8 mouse cellular contexts compared by ENCODE assay signal in the genomic region with DNA sequence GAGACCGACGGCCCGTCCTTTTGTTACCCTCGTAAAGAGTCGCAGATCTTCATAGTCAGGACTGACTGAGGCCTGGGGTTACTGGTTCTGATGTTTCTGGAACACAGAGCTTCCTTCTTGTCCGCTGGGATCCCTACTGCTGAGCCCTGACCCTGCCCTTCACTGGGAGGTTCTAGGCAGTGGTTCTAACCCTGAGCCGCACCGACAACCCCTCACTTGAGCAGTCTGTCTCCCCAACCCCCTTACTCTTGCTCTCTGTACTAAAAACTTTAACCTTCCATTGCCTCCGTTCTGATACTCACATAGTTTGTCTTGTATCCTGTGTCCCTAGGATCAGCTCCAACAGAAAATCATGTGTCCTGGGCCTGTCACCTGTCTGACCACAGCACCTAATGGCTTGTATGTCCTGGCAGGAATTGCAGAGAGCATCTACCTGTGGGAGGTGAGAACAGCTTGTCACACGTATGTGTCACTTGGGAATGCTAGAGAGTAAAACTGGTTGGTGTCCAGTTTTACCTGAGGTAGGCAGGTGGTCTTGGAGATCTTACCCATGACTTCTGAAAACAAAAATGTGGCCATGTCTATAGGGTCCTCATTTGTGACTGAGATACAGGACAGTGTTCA. TPM values are rescaled to one million over a fixed set of nuclear protein-coding genes. Genes with fewer than 3 reads are reported as not detected.
DNase-seq lines count a peak whose midpoint lies in the region; ATAC-seq lines count a peak whose summit lies in the region.

No protein-coding gene starts in this region.

- H3K27me3 ChIP-seq in kidney, embryonic 14.5 days (ENCODE audit: control insufficient read depth, insufficient read depth, low read length), result no peaks in the 10 kb centered on the region; the same call in 1 of the 2 replicates
- H3K27me3 ChIP-seq in hindbrain, embryonic 13.5 days, result 0 out of 2 replicates have a peak, but pooled peaks cover 7% of the 10 kb centered on the region
- H3K27me3 ChIP-seq in midbrain, embryonic 14.5 days (ENCODE audit: control insufficient read depth, insufficient read depth, low read length), result no peaks in the 10 kb centered on the region; the same call in 1 of the 2 replicates

- 14% methylated on average over 10 of the region's 10 CpGs for WGBS in kidney, embryonic 14.5 days
- 18% methylated on average over 10 of the region's 10 CpGs for WGBS in hindbrain, embryonic 13.5 days
- 18% methylated on average over 10 of the region's 10 CpGs for WGBS in midbrain, embryonic 14.5 days

- no peak overlapping the region for H3K27ac ChIP-seq in kidney, embryonic 14.5 days (ENCODE audit: low read depth, low read length)
- H3K27ac ChIP-seq in brown adipose tissue, adult 24 weeks (replicated peaks; ENCODE audit: low read depth, low read length), result no peak overlapping the region
- peak overlapping the region; percentile 81; the same call in 1 of the 2 replicates for H3K27ac ChIP-seq in hindbrain, embryonic 13.5 days
- no peak overlapping the region; the same call in 1 of the 2 replicates for H3K27ac ChIP-seq in midbrain, embryonic 14.5 days (replicated peaks; ENCODE audit: low read depth, low read length)

- H3K4me3 ChIP-seq in kidney, embryonic 14.5 days (ENCODE audit: low read length), result peak overlapping the region; percentile 73
- H3K4me3 ChIP-seq in brown adipose tissue, adult 24 weeks (ENCODE audit: insufficient read depth, low read depth, low read length), result peak overlapping the region; percentile 76
- peak overlapping the region; percentile 95 for H3K4me3 ChIP-seq in hindbrain, embryonic 13.5 days
- H3K4me3 ChIP-seq in midbrain, embryonic 14.5 days (replicated peaks; ENCODE audit: low read depth, low read length), result peak overlapping the region; percentile 90

- H3K36me3 ChIP-seq in kidney, embryonic 14.5 days (ENCODE audit: control insufficient read depth, insufficient read depth, low read length), result peaks cover 37% of the 10 kb centered on the region
- H3K36me3 ChIP-seq in hindbrain, embryonic 13.5 days, result peaks cover 41% of the 10 kb centered on the region
- H3K36me3 ChIP-seq in midbrain, embryonic 14.5 days (ENCODE audit: control insufficient read depth, insufficient read depth, low read length), result peaks cover 36% of the 10 kb centered on the region

- peak overlapping the region; percentile 90 for H3K9ac ChIP-seq in kidney, embryonic 14.5 days (ENCODE audit: low read depth, low read length)
- peak overlapping the region; percentile 91 for H3K9ac ChIP-seq in hindbrain, embryonic 13.5 days
- H3K9ac ChIP-seq in midbrain, embryonic 14.5 days (replicated peaks; ENCODE audit: low read length), result peak overlapping the region; percentile 74

- ATAC-seq in kidney, embryonic 14.5 days (ENCODE audit: low FRiP score, low TSS enrichment), result no peak
- ATAC-seq in hindbrain, embryonic 13.5 days (ENCODE audit: low FRiP score), result no peak
- ATAC-seq in midbrain, embryonic 14.5 days (ENCODE audit: low FRiP score, low TSS enrichment), result no peak

- H3K9me3 ChIP-seq in kidney, embryonic 14.5 days (ENCODE audit: control insufficient read depth, low read length), result no peaks in the 10 kb centered on the region
- H3K9me3 ChIP-seq in hindbrain, embryonic 13.5 days, result no peaks in the 10 kb centered on the region
- no peaks in the 10 kb centered on the region for H3K9me3 ChIP-seq in midbrain, embryonic 14.5 days (ENCODE audit: control insufficient read depth, low read length)

- DNase-seq in kidney, adult 18-20 months, result no peak
- no peak for DNase-seq in midbrain, embryonic 14.5 days
- DNase-seq in layer of hippocampus, postnatal 10 days (ENCODE audit: low spot score in 2 of 2), result no peak
- DNase-seq in gastrocnemius, postnatal 10 days, result no peak
- DNase-seq in right cerebral cortex, postnatal 36 days (ENCODE audit: low spot score in 2 of 2), result no peak

- peaks cover 19% of the 10 kb centered on the region for H3K4me1 ChIP-seq in kidney, embryonic 14.5 days (ENCODE audit: control insufficient read depth, insufficient read depth, low read length)
- no peaks in the 10 kb centered on the region for H3K4me1 ChIP-seq in brown adipose tissue, adult 24 weeks (ENCODE audit: control insufficient read depth, insufficient read depth, insufficient read length, low read length)
- peaks cover 13% of the 10 kb centered on the region for H3K4me1 ChIP-seq in hindbrain, embryonic 13.5 days (replicated peaks)
- H3K4me1 ChIP-seq in midbrain, embryonic 14.5 days (ENCODE audit: control insufficient read depth, insufficient read depth, low read length), result peaks cover 6% of the 10 kb centered on the region; the same call in 1 of the 2 replicates

- peak overlapping the region; percentile 90 for H3K4me2 ChIP-seq in kidney, embryonic 14.5 days (replicated peaks; ENCODE audit: low read depth, low read length)
- H3K4me2 ChIP-seq in hindbrain, embryonic 13.5 days, result peak overlapping the region; percentile 92
- H3K4me2 ChIP-seq in midbrain, embryonic 14.5 days (ENCODE audit: low read length), result peak overlapping the region; percentile 82

RNA-seq across cellular contexts. Expression of gene Wdr18, which starts 0.8 kb away (rescaled TPM):
- 132 and 147 TPM in 2 replicates for polyA plus RNA-seq in kidney, embryonic 14.5 days (2014; fragmentation: Nextera tagmentation; extraction: Ambion mirVana)
- polyA plus RNA-seq in brown adipose tissue, adult 24 weeks (2012; ENCODE audit: insufficient read depth, insufficient read length, missing spikeins), result 25.6 and 44.7 TPM in 2 replicates
- polyA plus RNA-seq in hindbrain, embryonic 13.5 days (2015; fragmentation: Nextera tagmentation; extraction: Ambion mirVana), result 77.4 and 77.9 TPM in 2 replicates
- 89.6 and 117 TPM in 2 replicates for polyA plus RNA-seq in midbrain, embryonic 14.5 days (2014; fragmentation: Nextera tagmentation; extraction: Ambion mirVana)
- 10 to 100 TPM; 41.8 to 46.5 TPM for total RNA-seq in layer of hippocampus, postnatal 10 days (2021)
- total RNA-seq in gastrocnemius, postnatal 10 days (2021), result 10 to 100 TPM; 18.0 to 21.8 TPM

RNA-seq across cellular contexts. Expression of gene Grin3b, which starts 9.7 kb away (rescaled TPM):
- polyA plus RNA-seq in kidney, embryonic 14.5 days (2014; fragmentation: Nextera tagmentation; extraction: Ambion mirVana), result 0.19 and 0.29 TPM in 2 replicates
- polyA plus RNA-seq in brown adipose tissue, adult 24 weeks (2012; ENCODE audit: insufficient read depth, insufficient read length, missing spikeins), result not detected in 2 replicates
- polyA plus RNA-seq in hindbrain, embryonic 13.5 days (2015; fragmentation: Nextera tagmentation; extraction: Ambion mirVana), result 0.61 and 0.65 TPM in 2 replicates
- 0.39 and 0.53 TPM in 2 replicates for polyA plus RNA-seq in midbrain, embryonic 14.5 days (2014; fragmentation: Nextera tagmentation; extraction: Ambion mirVana)
- under 1 TPM; 0.13 to 0.27 TPM for total RNA-seq in layer of hippocampus, postnatal 10 days (2021)
- under 1 TPM; 0.14 to 0.38 TPM for total RNA-seq in gastrocnemius, postnatal 10 days (2021)

RNA-seq across cellular contexts. Expression of gene Tmem259, which starts 23.3 kb away (rescaled TPM):
- 18.8 and 27.8 TPM in 2 replicates for polyA plus RNA-seq in kidney, embryonic 14.5 days (2014; fragmentation: Nextera tagmentation; extraction: Ambion mirVana)
- 69.8 and 75.4 TPM in 2 replicates for polyA plus RNA-seq in brown adipose tissue, adult 24 weeks (2012; ENCODE audit: insufficient read depth, insufficient read length, missing spikeins)
- 16.0 and 16.3 TPM in 2 replicates for polyA plus RNA-seq in hindbrain, embryonic 13.5 days (2015; fragmentation: Nextera tagmentation; extraction: Ambion mirVana)
- 20.7 and 28.4 TPM in 2 replicates for polyA plus RNA-seq in midbrain, embryonic 14.5 days (2014; fragmentation: Nextera tagmentation; extraction: Ambion mirVana)
- total RNA-seq in layer of hippocampus, postnatal 10 days (2021), result 100 to 1,000 TPM; 137 to 139 TPM
- 10 to 100 TPM; 85.5 to 90.8 TPM for total RNA-seq in gastrocnemius, postnatal 10 days (2021)

RNA-seq across cellular contexts. Expression of gene Cnn2, which starts 27.6 kb away (rescaled TPM):
- polyA plus RNA-seq in kidney, embryonic 14.5 days (2014; fragmentation: Nextera tagmentation; extraction: Ambion mirVana), result 186 and 220 TPM in 2 replicates
- 6.4 and 10.3 TPM in 2 replicates for polyA plus RNA-seq in brown adipose tissue, adult 24 weeks (2012; ENCODE audit: insufficient read depth, insufficient read length, missing spikeins)
- polyA plus RNA-seq in hindbrain, embryonic 13.5 days (2015; fragmentation: Nextera tagmentation; extraction: Ambion mirVana), result 43.7 and 53.1 TPM in 2 replicates
- 10.9 and 35.0 TPM in 2 replicates for polyA plus RNA-seq in midbrain, embryonic 14.5 days (2014; fragmentation: Nextera tagmentation; extraction: Ambion mirVana)
- 10 to 100 TPM in 1 of 2 experiments, 1 to 10 TPM in 1; 8.2 to 10.3 TPM for total RNA-seq in layer of hippocampus, postnatal 10 days (2021)
- 10 to 100 TPM; 26.1 to 38.6 TPM for total RNA-seq in gastrocnemius, postnatal 10 days (2021)

RNA-seq across cellular contexts. Expression of gene Arid3a, which starts 33.9 kb away (rescaled TPM):
- 12.0 and 12.3 TPM in 2 replicates for polyA plus RNA-seq in kidney, embryonic 14.5 days (2014; fragmentation: Nextera tagmentation; extraction: Ambion mirVana)
- polyA plus RNA-seq in brown adipose tissue, adult 24 weeks (2012; ENCODE audit: insufficient read depth, insufficient read length, missing spikeins), result 1.3 and 2.9 TPM in 2 replicates
- polyA plus RNA-seq in hindbrain, embryonic 13.5 days (2015; fragmentation: Nextera tagmentation; extraction: Ambion mirVana), result 3.5 and 4.0 TPM in 2 replicates
- polyA plus RNA-seq in midbrain, embryonic 14.5 days (2014; fragmentation: Nextera tagmentation; extraction: Ambion mirVana), result 2.4 and 4.0 TPM in 2 replicates
- 1 to 10 TPM; 5.5 to 8.4 TPM for total RNA-seq in layer of hippocampus, postnatal 10 days (2021)
- 1 to 10 TPM; 2.6 to 4.1 TPM for total RNA-seq in gastrocnemius, postnatal 10 days (2021)
